Mouse (Mus musculus): ENCODE data around the gene Pcsk2. TPM values are rescaled to one million over a fixed set of nuclear protein-coding genes. Genes with fewer than 3 reads are reported as not detected.

Gene Pcsk2
- polyA plus RNA-seq, 1 experiment: not detected

DNA sequence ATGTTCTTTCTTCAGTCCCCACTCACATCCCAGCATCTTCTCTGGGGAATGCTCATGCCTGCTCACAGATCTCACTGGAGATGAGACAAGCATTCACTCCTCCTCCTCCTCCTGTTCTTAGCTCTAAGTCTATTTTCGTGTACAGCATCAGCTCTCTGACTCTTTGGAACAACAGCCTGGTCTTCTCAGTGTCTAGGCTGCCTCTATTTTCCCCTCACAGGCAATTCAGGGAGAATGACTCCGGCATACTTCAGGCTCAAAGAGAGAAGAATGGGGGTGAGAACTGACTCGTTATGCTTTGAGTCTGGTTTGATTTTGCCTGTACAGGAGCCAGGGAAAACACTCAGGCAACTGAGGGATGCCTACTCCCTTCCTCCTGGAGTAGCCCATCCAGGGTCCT lies 78.0 kb downstream of the Pcsk2 start:
- 0 out of 2 replicates have a peak, but pooled peaks cover 7% of the 10 kb centered on the region for H3K9me3 ChIP-seq
- TF ChIP-seq GATA1 (IDR thresholded peaks at IDR 0.05; ENCODE audit: borderline replicate concordance, low read length): no peak
- no peak for TF ChIP-seq FLI1 (IDR thresholded peaks at IDR 0.05; ENCODE audit: low read length)
- no peaks in the 10 kb centered on the region for H3K27me3 ChIP-seq (replicated peaks)

DNA sequence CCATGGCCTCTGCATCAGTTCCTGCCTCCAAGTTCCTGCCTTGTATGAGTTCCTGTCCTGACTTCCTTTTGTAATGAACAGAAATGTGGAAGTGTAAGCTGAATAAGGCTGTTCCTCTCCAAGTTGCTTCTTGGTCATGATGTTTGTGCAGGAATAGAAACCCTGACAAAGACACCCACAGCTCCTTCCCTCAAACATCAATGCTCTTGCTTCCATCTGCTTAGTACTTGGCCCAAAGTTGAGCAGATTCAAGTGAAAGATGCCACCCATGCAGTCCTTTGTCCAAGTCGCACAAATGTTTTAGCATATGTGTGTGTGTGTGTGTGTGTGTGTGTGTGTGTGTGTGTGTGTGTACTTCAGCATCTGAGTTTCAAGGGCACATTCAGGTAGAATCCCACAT lies 97.3 kb downstream of the Pcsk2 start:
- H3K4me3 ChIP-seq (replicated peaks): no peak overlapping the region
- no peaks in the 10 kb centered on the region for H3K4me1 ChIP-seq
- H3K36me3 ChIP-seq (replicated peaks; ENCODE audit: low read length): no peaks in the 10 kb centered on the region
- no peaks in the 10 kb centered on the region for H3K27me3 ChIP-seq (replicated peaks)
- no peaks in the 10 kb centered on the region; the same call in 1 of the 2 replicates for H3K9me3 ChIP-seq
- TF ChIP-seq FLI1 (IDR thresholded peaks at IDR 0.05; ENCODE audit: low read length) (no peak), GATA1 (IDR thresholded peaks at IDR 0.05; ENCODE audit: borderline replicate concordance, low read length) (no peak)

More for the DNA sequence above, 78.0 kb downstream of the Pcsk2 start:
- H3K4me1 ChIP-seq: no peaks in the 10 kb centered on the region
- H3K4me3 ChIP-seq (replicated peaks): no peak overlapping the region
- H3K36me3 ChIP-seq (replicated peaks; ENCODE audit: low read length): no peaks in the 10 kb centered on the region

DNA sequence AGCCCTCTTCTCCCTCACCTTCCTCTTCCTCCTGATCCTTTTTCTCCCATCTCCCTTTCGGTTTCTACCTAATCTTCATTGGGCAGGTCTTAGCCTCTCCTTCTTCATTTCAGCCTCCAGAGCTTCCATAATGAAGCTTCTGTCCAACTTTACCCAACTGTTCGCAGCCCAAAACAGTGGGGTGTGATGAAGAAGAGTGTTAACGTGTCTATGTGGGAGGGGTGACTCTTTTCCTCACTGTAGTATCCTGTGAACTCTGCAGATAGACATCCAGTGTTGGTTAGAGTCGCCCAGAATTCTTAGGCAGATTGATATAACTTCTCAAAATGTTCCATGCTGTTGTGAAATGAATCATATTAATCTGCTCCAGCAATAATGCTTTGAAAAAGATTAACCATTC lies 98.4 kb downstream of the Pcsk2 start:
- TF ChIP-seq GATA1 (IDR thresholded peaks at IDR 0.05; ENCODE audit: borderline replicate concordance, low read length) (no peak), FLI1 (IDR thresholded peaks at IDR 0.05; ENCODE audit: low read length) (no peak)
- Histone ChIP-seq H3K4me3 (replicated peaks) (no peak overlapping the region), H3K9me3 (no peaks in the 10 kb centered on the region; the same call in 1 of the 2 replicates), H3K4me1 (no peaks in the 10 kb centered on the region), H3K36me3 (replicated peaks; ENCODE audit: low read length) (no peaks in the 10 kb centered on the region), H3K27me3 (replicated peaks) (no peaks in the 10 kb centered on the region)

DNA sequence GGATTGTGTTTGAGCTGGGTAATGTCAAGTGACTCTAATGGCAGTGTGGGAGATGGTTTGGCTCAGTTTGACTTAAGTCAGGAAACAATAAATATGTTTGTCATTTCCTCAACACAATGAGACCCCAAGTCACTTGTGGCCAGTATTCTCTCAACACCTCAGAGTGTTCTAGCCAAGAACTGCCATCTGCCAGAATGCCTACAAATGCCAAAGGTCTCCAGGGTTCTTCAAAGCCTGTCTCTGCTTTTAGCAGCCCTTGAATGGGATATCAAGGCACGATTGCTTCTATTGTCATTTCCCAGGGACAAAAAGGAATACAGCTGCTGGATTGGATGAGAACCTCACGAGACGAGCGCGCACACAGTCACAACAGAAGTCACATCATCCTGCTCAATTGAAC lies 100.0 kb downstream of the Pcsk2 start:
- no peaks in the 10 kb centered on the region for H3K36me3 ChIP-seq (replicated peaks; ENCODE audit: low read length)
- TF ChIP-seq GATA1 (IDR thresholded peaks at IDR 0.05; ENCODE audit: borderline replicate concordance, low read length) (no peak), FLI1 (IDR thresholded peaks at IDR 0.05; ENCODE audit: low read length) (no peak)
- H3K27me3 ChIP-seq (replicated peaks): no peaks in the 10 kb centered on the region
- H3K9me3 ChIP-seq: no peaks in the 10 kb centered on the region; the same call in 1 of the 2 replicates
- no peak overlapping the region for H3K4me3 ChIP-seq (replicated peaks)
- no peaks in the 10 kb centered on the region for H3K4me1 ChIP-seq

DNA sequence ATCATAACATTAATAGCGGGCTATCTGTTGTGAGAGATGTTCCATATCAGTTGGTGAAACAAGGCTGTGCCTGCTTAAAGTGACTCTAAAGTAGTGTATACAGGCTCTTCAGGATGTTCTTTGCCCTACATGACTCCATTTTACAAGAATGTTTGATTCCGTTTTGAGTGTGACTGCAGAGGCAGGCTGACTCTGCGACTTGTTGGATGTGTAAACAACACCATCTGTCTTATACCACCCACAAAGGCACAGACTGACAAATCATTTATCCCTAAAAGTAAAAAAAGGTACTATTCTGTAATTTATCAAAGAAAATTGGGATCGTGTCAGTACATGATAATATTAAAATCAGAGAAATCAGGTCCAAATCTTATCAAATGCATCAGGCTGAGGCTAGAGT lies 108.7 kb downstream of the Pcsk2 start:
- TF ChIP-seq GATA1 (IDR thresholded peaks at IDR 0.05; ENCODE audit: borderline replicate concordance, low read length) (no peak), FLI1 (IDR thresholded peaks at IDR 0.05; ENCODE audit: low read length) (no peak)
- no peak overlapping the region for H3K4me3 ChIP-seq (replicated peaks)
- 0 out of 2 replicates have a peak, but pooled peaks cover 3% of the 10 kb centered on the region for H3K9me3 ChIP-seq
- no peaks in the 10 kb centered on the region for H3K27me3 ChIP-seq (replicated peaks)
- H3K36me3 ChIP-seq (replicated peaks; ENCODE audit: low read length): no peaks in the 10 kb centered on the region
- H3K4me1 ChIP-seq: no peaks in the 10 kb centered on the region

DNA sequence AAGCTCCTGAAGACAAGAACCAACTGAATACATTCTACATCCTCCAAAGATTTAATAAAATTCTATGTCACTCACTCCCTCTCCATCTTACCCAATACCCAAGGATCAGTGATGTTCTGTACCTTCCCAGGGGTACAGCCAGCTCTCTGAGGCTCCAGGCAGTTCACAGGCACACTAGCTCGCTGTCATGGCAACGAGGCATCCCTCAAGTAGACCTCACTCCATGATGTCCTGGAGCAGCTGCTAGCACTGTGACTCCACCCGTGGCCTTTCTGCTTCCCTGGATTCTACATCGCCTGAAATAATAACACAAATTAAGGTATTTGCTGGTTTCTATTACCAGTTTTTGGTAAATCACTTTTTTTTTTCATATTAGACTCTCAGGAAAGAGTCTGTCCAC lies 111.0 kb downstream of the Pcsk2 start:
- no peak for TF ChIP-seq FLI1 (IDR thresholded peaks at IDR 0.05; ENCODE audit: low read length)
- TF ChIP-seq GATA1 (IDR thresholded peaks at IDR 0.05; ENCODE audit: borderline replicate concordance, low read length): no peak
- Histone ChIP-seq H3K4me1 (no peaks in the 10 kb centered on the region), H3K4me3 (replicated peaks) (peak overlapping the region; percentile 4), H3K27me3 (replicated peaks) (no peaks in the 10 kb centered on the region), H3K9me3 (0 out of 2 replicates have a peak, but pooled peaks cover 3% of the 10 kb centered on the region), H3K36me3 (replicated peaks; ENCODE audit: low read length) (no peaks in the 10 kb centered on the region)

DNA sequence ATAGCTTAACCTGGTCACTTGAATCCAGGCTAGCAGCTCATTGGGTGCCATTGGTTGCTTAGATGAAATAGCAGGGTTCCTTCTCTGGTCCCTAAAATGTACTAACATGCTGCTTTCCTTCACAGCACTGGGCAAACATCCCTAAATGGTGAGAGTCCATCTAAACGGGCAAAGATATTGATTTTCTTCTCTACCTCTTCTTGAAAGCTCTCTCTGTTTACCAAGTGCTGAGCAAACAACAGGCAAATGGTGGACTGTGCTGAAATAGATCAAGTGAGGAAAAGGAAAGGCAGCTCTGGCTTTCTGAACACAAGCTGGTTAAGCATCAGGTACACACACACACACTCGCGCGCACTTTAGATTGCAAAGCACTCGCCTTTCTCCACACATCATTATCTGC lies 120.8 kb downstream of the Pcsk2 start:
- Histone ChIP-seq H3K9me3 (no peaks in the 10 kb centered on the region), H3K4me3 (replicated peaks) (no peak overlapping the region), H3K27me3 (replicated peaks) (no peaks in the 10 kb centered on the region), H3K36me3 (replicated peaks; ENCODE audit: low read length) (no peaks in the 10 kb centered on the region), H3K4me1 (no peaks in the 10 kb centered on the region)
- TF ChIP-seq FLI1 (IDR thresholded peaks at IDR 0.05; ENCODE audit: low read length) (no peak), GATA1 (IDR thresholded peaks at IDR 0.05; ENCODE audit: borderline replicate concordance, low read length) (no peak)

DNA sequence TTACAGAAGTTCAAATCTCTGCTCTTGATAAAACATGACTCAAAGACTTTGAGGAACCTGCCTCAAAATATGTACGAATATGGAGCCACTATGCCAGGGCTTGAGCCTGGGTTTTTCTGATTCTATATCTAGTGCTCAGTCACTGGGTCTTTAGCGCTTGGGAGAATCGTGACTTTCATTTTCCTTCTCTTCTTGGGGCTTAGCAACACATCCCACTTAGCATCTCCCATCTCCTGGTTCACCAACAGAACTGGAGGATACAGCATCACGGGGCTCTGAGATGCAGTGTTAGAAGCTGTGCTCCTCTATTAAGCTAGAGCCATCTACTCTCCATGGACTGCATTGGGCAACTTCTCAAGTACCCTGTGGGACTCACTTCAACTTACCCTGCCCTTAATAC lies 131.9 kb downstream of the Pcsk2 start:
- H3K36me3 ChIP-seq (replicated peaks; ENCODE audit: low read length): no peaks in the 10 kb centered on the region
- no peak for TF ChIP-seq GATA1 (IDR thresholded peaks at IDR 0.05; ENCODE audit: borderline replicate concordance, low read length)
- no peak for TF ChIP-seq FLI1 (IDR thresholded peaks at IDR 0.05; ENCODE audit: low read length)
- no peak overlapping the region for H3K4me3 ChIP-seq (replicated peaks)
- no peaks in the 10 kb centered on the region for H3K9me3 ChIP-seq
- H3K4me1 ChIP-seq: no peaks in the 10 kb centered on the region
- no peaks in the 10 kb centered on the region for H3K27me3 ChIP-seq (replicated peaks)

DNA sequence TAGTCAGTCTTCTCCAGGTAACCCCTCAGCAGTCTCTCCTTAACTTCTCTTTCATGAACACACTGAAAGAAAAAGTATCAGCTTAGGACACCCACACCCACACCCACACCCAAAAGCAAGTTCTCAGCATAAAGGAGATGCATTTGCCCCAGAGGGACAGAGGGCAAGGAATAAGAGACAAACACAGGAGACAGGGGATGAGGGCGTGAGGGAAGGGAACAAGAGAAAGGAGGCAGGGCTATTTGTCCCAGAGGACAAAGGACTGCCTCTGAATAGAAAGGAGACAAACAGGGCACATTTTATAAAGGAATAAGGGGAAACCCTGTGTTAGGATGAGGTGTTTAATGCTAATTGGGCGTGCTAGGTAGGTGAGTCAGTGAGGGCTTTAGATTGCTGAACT lies 133.6 kb downstream of the Pcsk2 start:
- no peaks in the 10 kb centered on the region for H3K9me3 ChIP-seq
- no peak overlapping the region for H3K4me3 ChIP-seq (replicated peaks)
- H3K27me3 ChIP-seq (replicated peaks): no peaks in the 10 kb centered on the region
- TF ChIP-seq FLI1 (IDR thresholded peaks at IDR 0.05; ENCODE audit: low read length) (no peak), GATA1 (IDR thresholded peaks at IDR 0.05; ENCODE audit: borderline replicate concordance, low read length) (no peak)
- H3K36me3 ChIP-seq (replicated peaks; ENCODE audit: low read length): no peaks in the 10 kb centered on the region
- no peaks in the 10 kb centered on the region for H3K4me1 ChIP-seq

DNA sequence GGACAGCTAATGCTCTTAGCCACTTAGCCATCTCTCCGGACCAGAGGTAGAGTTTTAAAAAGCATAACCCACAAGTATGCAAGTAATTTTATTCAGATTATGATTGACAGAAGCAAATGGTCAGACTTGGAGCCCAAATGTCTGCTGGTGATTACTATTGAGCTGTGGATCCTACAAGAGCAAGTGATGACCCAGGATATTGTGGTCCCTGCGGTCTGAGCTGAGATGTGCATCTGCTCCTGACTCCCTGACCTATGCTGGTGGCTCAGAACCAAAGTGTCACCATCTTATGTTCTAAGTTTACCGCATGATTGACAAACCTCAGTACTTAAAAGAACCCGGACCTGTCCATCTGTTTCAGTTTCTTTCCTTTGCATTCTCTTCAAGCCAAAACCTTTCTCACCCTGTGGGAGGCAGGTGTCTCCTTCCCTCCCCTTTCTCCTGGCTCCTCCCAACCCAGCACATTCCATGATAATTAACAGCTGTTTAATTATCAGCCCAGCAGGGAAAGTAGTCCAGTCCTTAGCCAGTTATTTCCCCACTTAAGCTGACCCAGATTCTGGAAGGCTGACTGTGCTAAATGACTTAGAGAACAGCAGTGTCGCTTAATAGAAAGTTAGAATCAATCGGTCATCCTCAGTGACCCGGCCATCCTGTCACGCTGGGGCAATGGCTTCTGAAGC lies 136.1 kb downstream of the Pcsk2 start:
- no peaks in the 10 kb centered on the region for H3K27me3 ChIP-seq (replicated peaks)

More for the DNA sequence above, 136.1 kb downstream of the Pcsk2 start:
- no peaks in the 10 kb centered on the region for H3K36me3 ChIP-seq (replicated peaks; ENCODE audit: low read length)
- no peak overlapping the region for H3K4me3 ChIP-seq (replicated peaks)
- H3K9me3 ChIP-seq: no peaks in the 10 kb centered on the region
- TF ChIP-seq GATA1 (IDR thresholded peaks at IDR 0.05; ENCODE audit: borderline replicate concordance, low read length): no peak
- no peak for TF ChIP-seq FLI1 (IDR thresholded peaks at IDR 0.05; ENCODE audit: low read length)
- H3K4me1 ChIP-seq: no peaks in the 10 kb centered on the region

Data from megakaryocyte, embryonic 14.5 days (primary cell).